Mouse (Mus musculus): Measurements from ENCODE around the gene Wdr73. TPM values are rescaled to one million over a fixed set of nuclear protein-coding genes. Genes with fewer than 3 reads are reported as not detected.

Wdr73 gene
- polyA plus RNA-seq, 1 experiment from 2014 or later = 34.6 TPM

GRCm38 (mm10) chr7:80865521-80865920 is 35.5 kb downstream of the Wdr73 start:
- Histone ChIP-seq H3K4me1 (peaks cover 21% of the 10 kb centered on the region), H3K4me2 (replicated peaks) (no peak overlapping the region), H3K36me3 (peaks cover 70% of the 10 kb centered on the region), H3K4me3 (no peak overlapping the region), H3K9ac (no peak overlapping the region), H3K9me3 (no peaks in the 10 kb centered on the region), H3K27me3 (no peaks in the 10 kb centered on the region), H3K27ac (no peak overlapping the region)
- ATAC-seq (ENCODE audit: insufficient number of reproducible peaks, insufficient read depth, low FRiP score, low TSS enrichment) = no peak
- 91% methylated on average over 7 of the region's 7 CpGs for WGBS

- H3K36me3 ChIP-seq = peaks cover 63% of the 10 kb centered on the region
- H3K27ac ChIP-seq = no peak overlapping the region
- H3K4me2 ChIP-seq (replicated peaks) = no peak overlapping the region
- H3K27me3 ChIP-seq = no peaks in the 10 kb centered on the region
- WGBS = 70% methylated on average over 8 of the region's 8 CpGs
- no peak overlapping the region for H3K9ac ChIP-seq
- no peak overlapping the region for H3K4me3 ChIP-seq
- peaks cover 21% of the 10 kb centered on the region for H3K4me1 ChIP-seq
- no peaks in the 10 kb centered on the region for H3K9me3 ChIP-seq
- no peak for ATAC-seq (ENCODE audit: insufficient number of reproducible peaks, insufficient read depth, low FRiP score, low TSS enrichment)
Measured at GRCm38 (mm10) chr7:80864831-80865230, 36.2 kb downstream of the Wdr73 start.

GRCm38 (mm10) chr7:80864151-80864550 is 36.9 kb downstream of the Wdr73 start:
- no peak overlapping the region for H3K27ac ChIP-seq
- no peak overlapping the region for H3K4me3 ChIP-seq
- no peaks in the 10 kb centered on the region for H3K27me3 ChIP-seq
- no peak for ATAC-seq (ENCODE audit: insufficient number of reproducible peaks, insufficient read depth, low FRiP score, low TSS enrichment)
- WGBS = 77% methylated on average over 1 of the region's 1 CpGs
- H3K9ac ChIP-seq = no peak overlapping the region
- H3K36me3 ChIP-seq = peaks cover 56% of the 10 kb centered on the region
- H3K4me2 ChIP-seq (replicated peaks) = no peak overlapping the region
- H3K4me1 ChIP-seq = peaks cover 21% of the 10 kb centered on the region
- no peaks in the 10 kb centered on the region for H3K9me3 ChIP-seq

- Histone ChIP-seq H3K9me3 (no peaks in the 10 kb centered on the region), H3K9ac (0 out of 2 replicates have a peak overlapping the region, but pooled peaks have one; percentile 8), H3K4me2 (replicated peaks) (no peak overlapping the region), H3K4me3 (no peak overlapping the region), H3K27me3 (no peaks in the 10 kb centered on the region), H3K36me3 (peaks cover 51% of the 10 kb centered on the region), H3K4me1 (peaks cover 21% of the 10 kb centered on the region), H3K27ac (no peak overlapping the region)
- ATAC-seq (ENCODE audit: insufficient number of reproducible peaks, insufficient read depth, low FRiP score, low TSS enrichment) = no peak
- WGBS = 84% methylated on average over 5 of the region's 5 CpGs
Measured at GRCm38 (mm10) chr7:80863520-80863919, 37.5 kb downstream of the Wdr73 start.

- Histone ChIP-seq H3K9ac (no peak overlapping the region), H3K4me3 (0 out of 2 replicates have a peak overlapping the region, but pooled peaks have one; percentile 10), H3K4me1 (peaks cover 21% of the 10 kb centered on the region), H3K36me3 (peaks cover 40% of the 10 kb centered on the region), H3K27me3 (no peaks in the 10 kb centered on the region), H3K9me3 (no peaks in the 10 kb centered on the region), H3K27ac (no peak overlapping the region), H3K4me2 (replicated peaks) (peak overlapping the region; percentile 75)
- WGBS = 93% methylated on average over 2 of the region's 2 CpGs
- ATAC-seq (ENCODE audit: insufficient number of reproducible peaks, insufficient read depth, low FRiP score, low TSS enrichment) = no peak
Measured at GRCm38 (mm10) chr7:80862475-80862874, 38.6 kb downstream of the Wdr73 start.

GRCm38 (mm10) chr7:80860729-80861274 is 40.3 kb downstream of the Wdr73 start, which contains the start of gene Zscan2:
Gene Zscan2 (plus strand): TSS chr7:80860920.
- WGBS = under 1% methylated on average over 40 of the region's 40 CpGs
- Histone ChIP-seq H3K9ac (peak within 1 kb of the TSS; percentile 92), H3K4me2 (replicated peaks) (peak within 1 kb of the TSS; percentile 81), H3K36me3 (peaks cover 27% of the 10 kb centered on the region), H3K9me3 (no peaks in the 10 kb centered on the region), H3K4me3 (peak within 1 kb of the TSS; percentile 84), H3K4me1 (peaks cover 21% of the 10 kb centered on the region), H3K27ac (peak within 1 kb of the TSS; percentile 88), H3K27me3 (no peaks in the 10 kb centered on the region)
- ATAC-seq (ENCODE audit: insufficient number of reproducible peaks, insufficient read depth, low FRiP score, low TSS enrichment) = peak; percentile 98

- H3K27me3 ChIP-seq = no peaks in the 10 kb centered on the region
- H3K9me3 ChIP-seq = no peaks in the 10 kb centered on the region
- peak overlapping the region; percentile 49 for H3K9ac ChIP-seq
- WGBS = under 1% methylated on average over 13 of the region's 13 CpGs
- ATAC-seq (ENCODE audit: insufficient number of reproducible peaks, insufficient read depth, low FRiP score, low TSS enrichment) = peak; percentile 66; the same call in 1 of the 2 replicates
- peak overlapping the region; percentile 81 for H3K4me2 ChIP-seq (replicated peaks)
- peaks cover 21% of the 10 kb centered on the region for H3K4me1 ChIP-seq
- peaks cover 21% of the 10 kb centered on the region for H3K36me3 ChIP-seq
- 0 out of 2 replicates have a peak overlapping the region, but pooled peaks have one; percentile 88 for H3K27ac ChIP-seq
- peak overlapping the region; percentile 84 for H3K4me3 ChIP-seq
Measured at GRCm38 (mm10) chr7:80860227-80860626, 40.8 kb downstream of the Wdr73 start.

- Histone ChIP-seq H3K27ac (no peak overlapping the region), H3K4me1 (peaks cover 8% of the 10 kb centered on the region; the same call in 1 of the 2 replicates), H3K4me3 (no peak overlapping the region), H3K9me3 (0 out of 2 replicates have a peak, but pooled peaks cover 3% of the 10 kb centered on the region), H3K4me2 (replicated peaks) (no peak overlapping the region), H3K27me3 (no peaks in the 10 kb centered on the region), H3K36me3 (no peaks in the 10 kb centered on the region), H3K9ac (no peak overlapping the region)
- WGBS = 26% methylated on average over 6 of the region's 6 CpGs
- ATAC-seq (ENCODE audit: insufficient number of reproducible peaks, insufficient read depth, low FRiP score, low TSS enrichment) = no peak
Measured at GRCm38 (mm10) chr7:80857181-80857580, 43.9 kb downstream of the Wdr73 start.

GRCm38 (mm10) chr7:80855316-80855715 is 45.8 kb downstream of the Wdr73 start:
- ATAC-seq (ENCODE audit: insufficient number of reproducible peaks, insufficient read depth, low FRiP score, low TSS enrichment) = no peak
- 0 out of 2 replicates have a peak, but pooled peaks cover 3% of the 10 kb centered on the region for H3K9me3 ChIP-seq
- H3K9ac ChIP-seq = no peak overlapping the region
- no peaks in the 10 kb centered on the region for H3K4me1 ChIP-seq
- H3K4me3 ChIP-seq = no peak overlapping the region
- no peak overlapping the region for H3K4me2 ChIP-seq (replicated peaks)
- no peak overlapping the region for H3K27ac ChIP-seq
- H3K36me3 ChIP-seq = no peaks in the 10 kb centered on the region
- H3K27me3 ChIP-seq = no peaks in the 10 kb centered on the region

- Histone ChIP-seq H3K27ac (no peak overlapping the region), H3K27me3 (no peaks in the 10 kb centered on the region), H3K36me3 (no peaks in the 10 kb centered on the region), H3K4me2 (replicated peaks) (no peak overlapping the region), H3K9ac (no peak overlapping the region), H3K4me1 (no peaks in the 10 kb centered on the region), H3K9me3 (0 out of 2 replicates have a peak, but pooled peaks cover 3% of the 10 kb centered on the region), H3K4me3 (no peak overlapping the region)
- ATAC-seq (ENCODE audit: insufficient number of reproducible peaks, insufficient read depth, low FRiP score, low TSS enrichment) = no peak
- 95% methylated on average over 3 of the region's 3 CpGs for WGBS
Measured at GRCm38 (mm10) chr7:80853218-80853617, 47.9 kb downstream of the Wdr73 start.

GRCm38 (mm10) chr7:80850520-80850919 is 50.5 kb downstream of the Wdr73 start:
- 0 out of 2 replicates have a peak, but pooled peaks cover 3% of the 10 kb centered on the region for H3K9me3 ChIP-seq
- H3K4me1 ChIP-seq = no peaks in the 10 kb centered on the region
- H3K27ac ChIP-seq = no peak overlapping the region
- H3K4me2 ChIP-seq (replicated peaks) = no peak overlapping the region
- H3K4me3 ChIP-seq = no peak overlapping the region
- 88% methylated on average over 5 of the region's 5 CpGs for WGBS
- ATAC-seq (ENCODE audit: insufficient number of reproducible peaks, insufficient read depth, low FRiP score, low TSS enrichment) = no peak
- H3K9ac ChIP-seq = no peak overlapping the region
- no peaks in the 10 kb centered on the region for H3K27me3 ChIP-seq
- H3K36me3 ChIP-seq = no peaks in the 10 kb centered on the region

GRCm38 (mm10) chr7:80849710-80850109 is 51.4 kb downstream of the Wdr73 start:
- no peaks in the 10 kb centered on the region for H3K27me3 ChIP-seq
- 0 out of 2 replicates have a peak, but pooled peaks cover 3% of the 10 kb centered on the region for H3K9me3 ChIP-seq
- 30% methylated on average over 4 of the region's 4 CpGs for WGBS
- H3K4me2 ChIP-seq (replicated peaks) = no peak overlapping the region
- no peak for ATAC-seq (ENCODE audit: insufficient number of reproducible peaks, insufficient read depth, low FRiP score, low TSS enrichment)
- H3K4me3 ChIP-seq = no peak overlapping the region
- H3K36me3 ChIP-seq = no peaks in the 10 kb centered on the region
- no peak overlapping the region for H3K27ac ChIP-seq
- H3K4me1 ChIP-seq = no peaks in the 10 kb centered on the region
- no peak overlapping the region for H3K9ac ChIP-seq

Measured in embryonic facial prominence, embryonic 12.5 days (tissue).